Mouse (Mus musculus) CH12.LX (cell line): ENCODE measurements around the gene Cux1.

Experiments
- ETS1 ChIP-seq: conservative IDR thresholded peaks from 2 replicates; pipeline ENCODE4 v1.6.1; 2012; ENCODE audit warnings: low read depth, mild to moderate bottlenecking, inconsistent platforms, low read length, improper control_type of control experiment, moderate library complexity
- POLR2A ChIP-seq: IDR thresholded peaks from 2 replicates; pipeline ENCODE4 v1.6.1; 2011; ENCODE audit warnings: low read depth, mild to moderate bottlenecking, improper control_type of control experiment, low read length
- ZNF384 ChIP-seq: IDR thresholded peaks from 2 replicates; pipeline ENCODE4 v1.6.1; 2012; ENCODE audit warnings: low read depth, low read length, improper control_type of control experiment, inconsistent platforms

DNA sequence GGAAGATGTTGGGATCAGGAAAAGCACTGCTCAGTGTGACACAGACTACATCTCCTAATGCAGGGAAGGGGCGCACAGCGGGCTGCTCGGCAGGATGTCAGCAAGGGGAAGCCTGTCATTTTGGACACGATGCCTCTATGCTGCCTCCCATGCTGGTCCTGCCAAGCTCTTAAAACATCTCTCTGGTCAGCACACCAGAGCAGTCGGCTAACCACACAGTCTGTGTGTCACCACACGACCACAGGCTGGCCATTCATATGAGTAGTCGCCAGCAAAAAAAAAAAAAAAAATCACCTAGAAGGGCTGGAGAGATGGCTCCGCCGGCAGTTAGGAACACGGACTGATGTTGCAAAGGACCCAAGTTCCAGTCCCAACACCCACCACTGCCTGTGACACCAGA lies 10.9 kb upstream of the Cux1 start:
- TF ChIP-seq ETS1 (no peak), ZNF384 (no peak), POLR2A (no peak)
